Mouse (Mus musculus) heart, adult 2 months (tissue): Measurements from ENCODE around the gene Pa2g4. TPM values are rescaled to one million over a fixed set of nuclear protein-coding genes. Genes with fewer than 3 reads are reported as not detected.
A peak's percentile ranks its signal among the peaks of the same experiment; 100 is the strongest.
"Not testable (repeated sequence)": the region's sequence is repeated elsewhere in the genome, so short reads cannot be mapped to it uniquely, and the experiment has no call there.

ENCODE experiments used
- DNase-seq, 2 experiments: peaks; one replicate each; pipeline ENCODE4 v3.0.0; 2021
- H3K27ac ChIP-seq: fragments of 200-600 bp; 2 replicates; pipeline ENCODE4 v1.8.1; 2022
- H3K27me3 ChIP-seq: fragments of 200-500 bp; 2 replicates; pipeline ENCODE4 v1.6.1; 2012; ENCODE audit warnings: mild to moderate bottlenecking, low read length, inconsistent platforms, mixed read lengths; ENCODE audit not compliant: control insufficient read depth, insufficient read depth
- H3K36me3 ChIP-seq: fragments of 200-500 bp; 2 replicates; pipeline ENCODE4 v1.6.1; 2012; ENCODE audit warnings: low read length, inconsistent platforms; ENCODE audit not compliant: control insufficient read depth, insufficient read depth
- H3K4me1 ChIP-seq: fragments of 200-500 bp; 2 replicates; pipeline ENCODE4 v1.6.1; 2011; ENCODE audit warnings: low read length; ENCODE audit not compliant: control insufficient read depth, insufficient read depth
- H3K4me3 ChIP-seq: fragments of 200-600 bp; 2 replicates; pipeline ENCODE4 v1.8.1; 2022
- H3K79me2 ChIP-seq: fragments of 200-500 bp; replicated peaks from 2 replicates; pipeline ENCODE4 v1.6.1; 2012; ENCODE audit warnings: mild to moderate bottlenecking, inconsistent platforms, low read length, moderate library complexity, mixed read lengths; ENCODE audit not compliant: control insufficient read depth, insufficient read depth
- H3K9ac ChIP-seq: fragments of 200-500 bp; 2 replicates; pipeline ENCODE4 v1.6.1; 2012; ENCODE audit warnings: low read depth, mild to moderate bottlenecking, control low read depth, inconsistent platforms, low read length, mixed read lengths
- CTCF ChIP-seq: fragments of 200-600 bp; IDR thresholded peaks from 2 replicates; pipeline ENCODE4 v1.8.1; 2022; ENCODE audit warnings: antibody characterized with exemption, mild to moderate bottlenecking, moderate library complexity
- EP300 ChIP-seq: fragments of 200-500 bp; IDR thresholded peaks from 2 replicates; pipeline ENCODE4 v1.6.1; 2011; ENCODE audit warnings: low read depth, low read length, control low read depth; ENCODE audit not compliant: insufficient read depth
- POLR2A ChIP-seq: fragments of 200-500 bp; IDR thresholded peaks from 2 replicates; pipeline ENCODE4 v1.6.1; 2011; ENCODE audit warnings: mild to moderate bottlenecking, low read depth, low read length, control low read depth; ENCODE audit not compliant: insufficient read depth
- WGBS: fragments of 180-500 bp; shearing (Covaris S2); methylation state at CpG from one replicate; pipeline ENCODE4 v1.1.7; 2018; 5-methylcytosine and 5-hydroxymethylcytosine counted together
- intact Hi-C: fragments of 180-260 bp; cut with DNase I; formaldehyde crosslinking; loops from one replicate; pipeline ENCODE4 v1.15.1; 2025
- polyA plus RNA-seq: library from polyadenylated mRNA; depleted of rRNA; stranded (reverse); fragments of >200 nt; gene quantifications from 2 replicates; pipeline ENCODE4 v1.2.3, GENCODE M21; 2012
- total RNA-seq, 2 experiments: library from RNA; stranded (reverse); gene quantifications; 2 replicates each; pipeline ENCODE4 v1.2.3; 2021

Pa2g4 gene
- total and polyA plus RNA-seq, 3 experiments: 19.5 to 44.2 (median 39.4) TPM

DNA sequence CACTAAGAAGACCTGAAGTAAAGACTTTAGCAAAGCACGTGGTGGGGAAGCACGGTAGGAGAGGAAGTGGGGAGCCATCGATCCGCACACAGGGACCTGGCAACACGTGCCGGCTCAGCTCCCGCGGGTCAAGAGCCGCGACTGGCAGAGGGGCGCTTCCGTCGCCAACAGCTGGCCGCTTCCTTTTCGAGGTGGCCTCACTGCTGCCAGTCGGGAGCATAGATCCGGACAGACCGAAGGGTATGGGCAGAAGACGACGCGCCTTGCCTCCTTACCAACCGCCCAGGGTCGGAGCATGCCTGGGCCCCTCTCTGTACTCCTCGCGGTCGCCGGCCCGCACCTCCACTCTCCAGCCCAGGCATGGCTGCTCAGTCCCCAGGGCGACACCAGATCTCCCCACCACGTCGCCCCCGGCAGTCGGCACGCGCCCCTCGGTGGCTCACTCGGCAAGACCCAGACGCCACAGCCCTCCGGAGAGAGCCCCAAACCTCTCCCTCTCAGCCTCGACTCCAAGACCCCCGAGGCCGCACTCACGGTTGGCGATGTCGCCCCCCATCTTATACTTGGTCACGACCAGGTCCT, 490 bp downstream of the Pa2g4 start:
- H3K9ac ChIP-seq: peak overlapping the region; percentile 78
- no peaks in the 10 kb centered on the region for H3K27me3 ChIP-seq
- H3K27ac ChIP-seq: peak overlapping the region; percentile 86
- H3K4me1 ChIP-seq: peaks cover 1% of the 10 kb centered on the region; the same call in 1 of the 2 replicates
- H3K36me3 ChIP-seq: peaks cover 3% of the 10 kb centered on the region; the same call in 1 of the 2 replicates
- H3K4me3 ChIP-seq: peak overlapping the region; percentile 90
- TF ChIP-seq EP300 (no peak), POLR2A (no peak)
- intact Hi-C loops: loop anchor here (1.0 to 5.0 kb wide), 2 partner anchors 14 to 107 kb away; partner anchors contain the start of gene Suox
- 0 out of 2 replicates have a peak, but pooled peaks cover 1% of the 10 kb centered on the region for H3K79me2 ChIP-seq
- under 1% methylated on average over 46 of the region's 46 CpGs for WGBS
- DNase-seq: peak in 1 of 2 experiments; percentile 43

- no peak overlapping the region for H3K27ac ChIP-seq
- 0 out of 2 replicates have a peak, but pooled peaks cover 1% of the 10 kb centered on the region for H3K79me2 ChIP-seq
- WGBS: 84% methylated on average over 6 of the region's 6 CpGs
- intact Hi-C loops: no loop called here
- DNase-seq: no peak
- H3K27me3 ChIP-seq: no peaks in the 10 kb centered on the region
- TF ChIP-seq EP300 (no peak), POLR2A (no peak), CTCF (no peak)
- no peak overlapping the region for H3K4me3 ChIP-seq
- H3K36me3 ChIP-seq: peaks cover 3% of the 10 kb centered on the region
- peaks cover 1% of the 10 kb centered on the region; the same call in 1 of the 2 replicates for H3K4me1 ChIP-seq
- no peak overlapping the region for H3K9ac ChIP-seq
These were observed 2.2 kb downstream of the Pa2g4 start for GRCm38 (mm10) chr10:128563544-128563943.

DNA sequence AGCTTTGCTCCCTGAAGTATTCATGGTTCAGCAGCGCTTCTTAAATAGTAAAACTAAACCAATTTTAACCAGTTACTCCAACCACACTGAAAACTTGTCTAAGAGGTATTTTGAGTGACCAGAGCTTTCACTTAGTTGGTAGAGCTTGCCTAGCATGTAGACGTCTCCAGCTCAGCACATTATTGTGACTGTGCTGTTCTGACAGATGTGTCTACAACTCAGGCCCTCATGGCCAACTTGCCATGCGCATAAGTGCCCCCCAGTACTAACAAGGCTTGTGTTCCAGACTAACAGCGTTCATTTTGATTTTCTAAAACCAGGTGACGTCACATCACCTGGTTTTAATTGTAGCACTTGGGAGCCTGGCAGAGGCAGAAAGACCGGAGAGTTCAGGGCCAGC, 8.8 kb downstream of the Pa2g4 start:
- Histone ChIP-seq H3K9ac (no peak overlapping the region), H3K27ac (no peak overlapping the region), H3K4me1 (no peaks in the 10 kb centered on the region), H3K79me2 (no peaks in the 10 kb centered on the region), H3K27me3 (no peaks in the 10 kb centered on the region), H3K36me3 (no peaks in the 10 kb centered on the region; the same call in 1 of the 2 replicates), H3K4me3 (no peak overlapping the region)
- no peak for TF ChIP-seq POLR2A
- TF ChIP-seq CTCF: no peak
- TF ChIP-seq EP300: no peak
- DNase-seq: no peak
- WGBS: 85% methylated on average over 6 of the region's 6 CpGs
- intact Hi-C loops: no loop called here

- no peaks in the 10 kb centered on the region for H3K27me3 ChIP-seq
- no peaks in the 10 kb centered on the region; the same call in 1 of the 2 replicates for H3K36me3 ChIP-seq
- intact Hi-C loops: no loop called here
- H3K4me3 ChIP-seq: no peak overlapping the region
- H3K79me2 ChIP-seq: no peaks in the 10 kb centered on the region
- no peak for DNase-seq
- TF ChIP-seq EP300 (no peak), CTCF (peak; percentile 45), POLR2A (no peak)
- no peak overlapping the region for H3K9ac ChIP-seq
- no peak overlapping the region for H3K27ac ChIP-seq
- no peaks in the 10 kb centered on the region for H3K4me1 ChIP-seq
These were observed 9.5 kb downstream of the Pa2g4 start for GRCm38 (mm10) chr10:128556286-128556685.

- H3K79me2 ChIP-seq, H3K9ac ChIP-seq, H3K27me3 ChIP-seq, intact Hi-C loops, H3K4me3 ChIP-seq, H3K4me1 ChIP-seq, H3K27ac ChIP-seq, H3K36me3 ChIP-seq, DNase-seq: not testable (repeated sequence)
- 82% methylated on average over 1 of the region's 1 CpGs for WGBS
These were observed 10.2 kb downstream of the Pa2g4 start for GRCm38 (mm10) chr10:128555567-128555966.

DNA sequence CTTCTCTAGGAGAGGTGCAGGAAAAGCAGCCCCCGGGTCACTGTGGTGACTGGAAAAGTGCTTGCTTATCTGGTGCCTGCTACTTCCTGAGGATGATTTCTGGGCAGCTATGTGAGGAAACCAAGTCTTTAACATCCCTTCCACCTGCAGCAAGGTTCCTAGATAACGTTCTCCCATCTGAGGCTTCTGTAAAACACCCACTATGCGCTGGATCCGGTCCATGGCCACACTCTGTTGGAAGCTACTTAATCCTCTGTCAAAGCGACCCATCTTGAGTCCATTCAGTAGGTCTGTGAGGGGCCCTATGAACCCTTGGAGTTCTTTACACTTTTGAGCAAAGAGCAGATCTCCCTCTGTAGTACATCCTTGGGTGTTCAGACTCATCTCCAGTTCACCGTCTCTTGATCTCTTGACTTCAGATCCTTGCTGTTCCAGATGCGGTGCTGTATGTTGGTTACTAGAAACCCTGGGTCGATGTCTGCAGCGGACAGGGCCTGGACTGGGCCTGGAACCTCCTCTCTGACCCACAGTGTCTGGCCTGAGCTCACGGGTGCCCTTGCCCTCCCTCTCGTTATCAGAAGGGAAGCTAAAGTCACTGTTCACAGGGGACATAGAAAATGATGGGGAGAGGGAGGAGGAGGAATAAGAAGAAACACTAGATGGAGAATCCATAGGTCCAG, 15.5 kb downstream of the Pa2g4 start:
- DNase-seq: peak in 1 of 2 experiments; percentile 9
- not testable (repeated sequence) for H3K36me3 ChIP-seq, H3K27ac ChIP-seq, H3K27me3 ChIP-seq, H3K4me3 ChIP-seq, H3K79me2 ChIP-seq, H3K9ac ChIP-seq, H3K4me1 ChIP-seq
- WGBS: 75% methylated on average over 11 of the region's 11 CpGs
- intact Hi-C loops: loop anchor here (5.0 kb wide), 1 partner anchor 77 kb away; the partner anchor contains the start of gene Rps26

GRCm38 (mm10) chr10:128549682-128550057, 16.1 kb downstream of the Pa2g4 start:
- H3K27me3 ChIP-seq, H3K36me3 ChIP-seq, H3K4me1 ChIP-seq, H3K79me2 ChIP-seq, H3K9ac ChIP-seq, H3K4me3 ChIP-seq: not testable (repeated sequence)
- H3K27ac ChIP-seq: peak overlapping the region; percentile 89
- DNase-seq: peak; percentile 20 to 44
- 63% methylated on average over 6 of the region's 6 CpGs for WGBS
- intact Hi-C loops: loop anchor here (5.0 to 10.0 kb wide), 3 partner anchors 78 to 255 kb away; partner anchors contain the start of genes Dnajc14, Rps26, Suox and Tmem198b
